Mouse (Mus musculus): ENCODE results near the gene Hspbap1.

Gene Hspbap1

DNA sequence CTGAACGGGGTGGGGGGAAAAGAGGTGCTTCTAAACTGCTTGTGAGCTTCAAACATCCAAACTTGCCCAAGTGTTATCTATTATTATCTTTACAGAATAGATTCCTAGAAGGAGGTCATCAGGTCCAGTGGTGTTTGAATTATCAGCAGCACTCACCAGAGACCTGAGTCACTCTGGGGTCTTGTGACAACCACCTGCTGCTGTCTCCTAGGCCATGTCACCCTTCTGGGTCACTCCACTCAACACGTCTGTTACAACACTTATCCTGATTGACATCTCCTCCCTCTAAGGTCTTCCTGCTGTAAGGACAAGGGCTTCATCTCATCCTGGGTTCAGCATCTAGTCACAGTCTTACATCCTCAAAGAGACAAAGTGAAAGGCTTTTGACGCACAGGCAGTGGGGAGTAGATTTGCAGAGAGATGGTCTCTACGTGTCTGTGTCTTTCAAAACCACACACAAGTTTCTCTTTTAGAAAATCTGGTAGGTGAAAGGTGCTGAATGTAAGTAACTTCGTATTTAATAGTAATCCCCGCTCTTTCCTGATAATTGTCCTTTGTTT lies 21.9 kb downstream of the Hspbap1 start:
- in situ Hi-C loops (cut with MboI, MseI), result no loop called here

DNA sequence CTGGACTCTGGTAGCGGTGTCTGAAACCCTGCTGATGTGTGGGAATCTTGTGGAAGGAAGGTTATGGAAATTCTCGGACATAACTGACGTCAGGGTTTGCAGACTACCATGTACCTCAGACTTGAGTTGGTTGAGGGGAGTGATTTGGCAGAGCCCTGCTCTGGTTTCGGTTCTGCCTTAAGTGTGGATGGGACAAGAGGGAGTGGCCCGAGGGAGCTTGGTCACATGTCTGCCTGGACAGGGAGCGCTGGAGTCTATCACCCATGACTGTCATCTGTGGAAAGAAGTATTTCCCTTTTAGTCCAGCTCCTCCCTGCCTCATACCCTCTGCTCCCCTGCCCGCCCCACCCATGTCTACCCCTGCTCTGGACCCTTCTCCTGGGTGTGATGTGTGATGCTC lies 32.0 kb downstream of the Hspbap1 start:
- in situ Hi-C loops (cut with MboI, MseI), result no loop called here

DNA sequence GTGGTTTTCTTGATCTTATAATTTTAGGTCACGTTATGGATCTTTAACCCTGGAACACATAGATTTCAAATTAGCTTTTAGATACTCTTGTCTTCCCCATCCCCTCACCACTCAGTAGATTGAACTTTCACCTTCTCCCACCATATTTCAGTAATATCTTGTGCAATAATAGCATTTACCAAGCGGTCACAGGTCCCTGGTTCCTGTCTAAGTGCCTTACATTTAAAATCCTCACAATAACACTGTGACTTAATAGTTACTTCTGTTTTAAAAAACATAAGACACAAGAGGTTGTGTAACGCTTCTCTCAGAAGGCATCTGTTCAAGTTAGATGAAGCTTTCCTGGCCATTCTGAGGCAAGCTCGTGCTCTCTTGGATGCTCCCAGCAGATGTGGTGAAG lies 33.5 kb downstream of the Hspbap1 start:
- in situ Hi-C loops (cut with MboI, MseI), result no loop called here

DNA sequence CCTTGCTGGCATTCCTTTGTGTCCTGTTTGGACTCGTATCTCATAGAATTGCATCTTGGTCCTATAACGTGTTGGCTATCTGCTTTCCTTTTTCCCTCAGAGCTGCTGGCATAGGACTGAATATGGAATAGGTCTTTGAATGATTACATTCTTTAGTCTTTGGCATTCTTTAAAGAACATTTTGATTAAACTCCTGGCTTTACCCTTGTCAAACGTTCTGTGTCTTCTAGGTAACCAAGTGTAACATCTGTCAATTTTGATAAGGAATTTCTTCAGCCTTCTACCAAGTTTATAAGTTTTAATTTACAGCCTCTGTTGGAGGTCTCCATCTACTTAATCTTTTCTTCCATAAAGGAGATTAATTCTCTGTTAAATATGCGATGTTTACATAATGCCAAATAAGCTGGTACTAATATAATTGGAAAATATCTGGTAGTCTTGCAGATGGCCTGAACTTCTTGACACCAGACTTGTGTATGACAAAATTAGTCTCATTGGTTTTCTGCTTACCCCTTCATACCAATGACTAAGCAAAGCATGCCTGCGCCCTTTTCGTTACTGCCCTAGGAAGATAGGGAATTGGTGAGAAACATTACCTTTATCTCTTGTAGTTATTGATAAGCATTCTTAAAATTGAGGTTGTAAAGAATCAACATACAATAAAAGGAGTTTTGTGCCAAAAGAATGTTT lies 36.9 kb downstream of the Hspbap1 start:
- in situ Hi-C loops (cut with MboI, MseI), result no loop called here

DNA sequence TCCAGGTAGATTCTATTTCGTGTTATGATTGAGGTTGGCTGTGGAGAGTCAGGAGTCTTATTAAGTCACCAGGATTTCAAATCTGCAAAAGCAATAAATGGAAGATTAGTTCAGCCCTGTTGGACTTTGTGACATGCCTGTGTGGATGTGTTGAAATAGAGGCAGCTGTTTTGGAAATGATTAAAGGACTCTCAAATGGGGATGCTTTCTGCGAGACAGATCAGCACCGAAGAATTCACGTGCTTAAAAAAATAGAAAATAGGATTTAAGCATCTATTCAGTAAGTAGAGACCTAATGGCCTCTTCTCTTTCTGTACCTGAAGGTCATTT lies 37.5 kb downstream of the Hspbap1 start:
- in situ Hi-C loops (cut with MboI, MseI), result no loop called here

DNA sequence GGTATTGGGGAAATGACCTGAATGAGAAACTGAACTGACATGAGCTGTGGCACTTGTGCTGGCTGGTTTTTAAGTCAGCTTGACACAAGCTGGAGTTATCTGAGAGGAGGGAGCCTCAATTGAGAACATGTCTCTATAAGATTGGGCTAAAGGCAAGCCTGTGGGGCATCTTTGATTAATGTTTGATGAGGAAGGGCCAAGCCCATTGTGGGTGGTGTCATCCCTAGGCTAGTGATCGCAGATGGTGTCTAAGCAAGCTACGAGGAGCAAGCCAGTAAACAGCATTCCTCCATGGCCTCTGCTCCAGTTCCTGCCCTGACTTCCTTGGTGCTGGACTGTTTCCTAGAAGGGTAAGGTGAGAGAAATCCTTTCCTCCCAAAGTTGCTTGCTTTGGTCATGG lies 38.7 kb downstream of the Hspbap1 start:
- in situ Hi-C loops (cut with MboI, MseI), result no loop called here

DNA sequence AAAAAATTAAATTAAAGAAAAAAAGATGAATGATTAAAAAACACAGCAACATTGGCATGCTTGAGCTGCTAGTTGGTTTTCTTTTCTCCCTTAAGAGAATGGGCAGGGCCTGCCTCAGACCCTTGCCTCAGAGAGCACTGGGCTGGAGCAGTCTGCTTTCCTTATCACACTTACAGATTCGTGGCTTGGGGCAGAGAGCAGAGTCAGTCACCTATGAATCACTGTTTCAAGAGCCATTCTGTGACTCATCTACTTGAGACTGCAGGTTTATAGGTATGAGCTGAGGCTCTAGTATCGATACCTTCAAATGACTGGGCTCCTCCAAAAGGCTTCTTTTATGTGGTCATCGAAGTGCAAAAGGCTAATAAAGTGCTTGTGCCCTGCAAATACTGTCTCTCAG lies 42.9 kb downstream of the Hspbap1 start:
- in situ Hi-C loops (cut with MboI, MseI), result loop anchor here (10.0 kb wide), 1 partner anchor 328 kb away; no protein-coding TSS in a partner anchor

DNA sequence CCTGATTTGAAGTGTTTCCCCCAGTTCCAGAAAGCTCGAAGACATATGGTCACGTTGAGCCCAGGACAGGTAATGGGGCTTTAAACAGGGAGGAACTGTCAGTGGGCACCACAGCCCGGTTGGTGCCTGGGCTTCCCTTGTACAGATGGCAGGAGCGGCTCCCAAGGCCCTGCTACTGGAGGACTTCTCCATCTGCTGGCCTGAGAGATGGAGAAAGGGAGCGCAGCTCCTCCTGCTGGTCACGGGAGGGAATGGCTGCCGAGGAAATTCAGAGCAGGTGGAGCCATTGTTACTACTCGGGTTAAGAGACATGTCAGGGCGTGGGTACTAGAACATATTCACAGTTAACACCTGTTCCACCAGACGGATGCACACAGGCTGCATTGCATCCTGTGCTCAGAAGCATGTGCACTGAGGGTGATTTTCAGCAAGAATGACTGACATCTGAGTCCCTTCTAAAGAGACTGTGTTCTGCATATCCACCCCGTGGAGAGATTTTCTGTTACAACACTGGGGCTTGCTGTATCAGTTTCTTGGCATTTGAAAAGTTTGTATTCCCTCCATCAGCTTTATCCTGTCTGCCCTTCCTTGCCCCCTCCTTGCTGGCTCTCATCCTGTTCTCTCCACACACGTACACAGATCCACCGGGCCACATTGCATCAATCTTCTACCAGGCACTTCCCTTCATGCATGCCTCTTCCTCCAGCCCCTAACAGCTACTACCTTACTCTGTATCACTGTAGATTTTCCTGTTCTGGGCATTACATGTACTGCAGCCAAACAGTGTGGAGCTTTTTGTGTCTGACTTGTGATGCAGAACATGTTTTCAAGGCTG lies 47.3 kb downstream of the Hspbap1 start:
- in situ Hi-C loops (cut with MboI, MseI), result loop anchor here (5.0 to 10.0 kb wide), 3 partner anchors 45 to 333 kb away; partner anchors contain the start of gene Hspbap1

DNA sequence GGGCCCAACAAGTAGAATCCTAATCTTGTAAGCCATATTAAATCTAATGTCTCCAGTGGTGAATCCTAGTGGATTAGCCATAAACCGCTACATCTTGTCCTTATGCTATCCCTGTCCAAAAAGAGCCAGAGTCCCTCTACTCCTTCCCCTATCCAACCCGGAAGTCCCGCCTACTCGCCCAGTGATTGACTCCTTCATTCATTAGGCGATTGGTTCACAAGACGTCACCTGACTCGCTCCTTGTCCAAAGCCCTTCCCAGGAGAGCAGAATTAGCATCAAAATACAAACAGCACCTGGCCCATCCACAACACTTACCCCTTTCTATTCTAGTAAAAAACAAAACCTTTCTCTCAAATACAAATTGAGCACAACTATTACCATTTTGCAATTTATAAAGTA lies 59.8 kb downstream of the Hspbap1 start:
- in situ Hi-C loops (cut with MboI, MseI), result no loop called here

DNA sequence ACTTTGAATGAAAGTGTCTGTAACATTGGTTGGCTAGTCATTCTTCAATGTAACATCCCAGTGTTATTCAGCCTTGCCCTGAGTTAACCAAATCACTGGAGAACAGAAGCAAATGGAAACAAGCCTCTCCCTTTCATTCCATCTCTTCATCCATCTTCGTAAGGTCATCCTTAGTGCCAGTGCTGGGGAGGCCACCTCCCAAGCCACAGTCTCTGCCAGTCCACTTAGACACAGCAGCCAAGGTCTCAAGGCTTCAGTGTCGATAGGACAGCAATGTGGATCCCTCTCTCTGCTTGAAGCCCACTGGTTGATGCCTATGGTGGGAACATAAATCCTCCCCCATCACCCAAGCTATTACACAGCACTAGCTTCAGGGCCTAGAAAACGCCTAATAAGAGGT lies 62.8 kb downstream of the Hspbap1 start:
- in situ Hi-C loops (cut with MboI, MseI), result no loop called here

DNA sequence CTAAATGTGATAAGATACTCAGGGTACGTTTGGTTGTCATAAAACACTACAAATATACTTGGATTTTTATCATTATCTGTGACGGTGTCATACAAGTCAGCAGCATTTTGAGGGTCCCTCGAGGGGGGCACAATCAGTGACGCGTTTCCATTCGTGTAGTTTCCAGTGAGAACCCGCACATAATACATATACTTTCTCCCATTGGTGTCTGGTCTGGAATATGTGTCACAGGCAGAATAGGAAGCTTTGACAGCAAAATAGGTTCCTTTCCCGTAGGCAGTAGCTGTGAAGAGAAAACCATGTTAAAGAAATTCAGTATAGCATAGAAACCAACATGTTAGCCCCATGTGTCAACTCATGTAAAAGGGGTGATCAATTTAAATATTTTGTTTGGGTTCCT lies 64.5 kb downstream of the Hspbap1 start:
- in situ Hi-C loops (cut with MboI, MseI), result no loop called here

DNA sequence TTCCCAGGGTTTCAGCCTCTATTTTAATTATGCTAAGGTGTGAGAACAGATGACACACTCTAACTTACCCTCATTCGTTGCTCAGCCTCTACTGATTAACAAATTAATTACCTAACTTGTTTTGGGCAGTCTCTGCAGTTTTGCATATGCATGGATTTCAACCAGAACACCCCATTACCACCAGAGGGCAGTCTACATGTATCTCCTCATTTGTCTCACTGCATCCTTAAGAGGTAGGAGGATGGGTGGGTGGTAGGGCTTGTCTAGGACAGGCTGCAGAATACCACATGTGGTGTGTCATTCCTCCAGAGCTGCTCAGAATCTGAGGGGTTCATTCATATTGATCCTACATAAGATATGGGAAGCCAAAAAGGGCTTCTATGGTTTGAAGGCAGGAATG lies 69.5 kb downstream of the Hspbap1 start:
- in situ Hi-C loops (cut with MboI, MseI), result no loop called here

DNA sequence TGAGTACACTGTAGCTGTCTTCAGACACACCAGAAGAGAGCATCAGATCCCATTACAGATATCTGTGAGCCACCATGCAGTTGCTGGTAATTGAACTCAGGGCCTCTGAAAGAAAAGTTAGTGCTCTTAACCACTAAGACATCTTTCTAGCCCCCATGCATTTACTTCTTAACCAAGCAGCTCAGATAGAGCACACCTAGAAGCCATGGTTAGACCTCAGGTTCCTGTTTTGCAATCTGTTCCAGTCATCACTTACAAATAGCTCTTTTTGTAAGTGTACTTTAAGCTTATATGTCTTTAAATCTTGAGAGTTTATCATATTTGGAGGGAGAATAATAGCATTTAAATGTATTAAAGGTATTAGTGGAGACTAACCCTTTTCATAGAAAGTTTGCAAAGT lies 77.0 kb downstream of the Hspbap1 start:
- in situ Hi-C loops (cut with MboI, MseI), result no loop called here

DNA sequence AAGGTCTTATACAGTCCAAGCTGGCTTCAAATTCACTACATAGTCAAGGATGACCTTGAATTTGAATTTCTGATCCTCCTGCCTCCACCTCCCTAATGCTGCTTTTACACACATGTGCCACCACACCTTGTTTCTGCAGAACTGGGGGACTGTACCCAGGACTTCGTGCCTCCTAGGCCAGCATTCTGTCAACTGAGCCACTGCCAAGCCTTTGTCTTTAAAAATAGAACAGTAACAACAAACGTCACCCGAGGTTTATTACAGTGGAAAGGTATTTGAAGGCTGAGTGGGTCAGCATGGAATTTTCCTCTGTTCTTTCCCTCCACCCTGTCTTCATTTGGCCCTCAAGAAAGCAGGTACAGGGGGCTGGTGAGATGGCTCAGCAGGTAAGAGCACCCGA lies 85.7 kb downstream of the Hspbap1 start:
- in situ Hi-C loops (cut with MboI, MseI), result loop anchor here (25.0 kb wide), 1 partner anchor 1681 kb away; the partner anchor contains the start of genes Gtf2e1 and Rabl3

DNA sequence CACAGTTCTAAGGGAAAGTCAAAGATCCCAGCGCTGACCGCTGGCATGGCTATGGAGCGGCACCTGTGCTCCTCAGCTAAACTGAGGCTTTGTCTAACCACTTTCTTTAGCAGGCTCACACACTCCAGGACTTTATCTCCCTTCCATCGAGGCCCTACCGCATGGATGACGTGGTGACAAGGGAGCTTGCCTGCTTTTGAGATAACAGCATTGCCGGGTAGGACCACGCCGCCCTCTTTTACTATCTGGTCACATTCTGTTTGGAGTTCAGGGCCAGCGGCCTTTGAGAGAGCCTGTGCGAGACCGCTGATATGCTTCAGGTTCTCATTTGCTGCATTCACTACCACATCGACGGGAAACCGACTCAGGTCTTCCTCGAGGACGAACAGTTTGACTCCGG lies 86.6 kb downstream of the Hspbap1 start:
- in situ Hi-C loops (cut with MboI, MseI), result loop anchor here (25.0 kb wide), 1 partner anchor 1681 kb away; the partner anchor contains the start of genes Gtf2e1 and Rabl3

DNA sequence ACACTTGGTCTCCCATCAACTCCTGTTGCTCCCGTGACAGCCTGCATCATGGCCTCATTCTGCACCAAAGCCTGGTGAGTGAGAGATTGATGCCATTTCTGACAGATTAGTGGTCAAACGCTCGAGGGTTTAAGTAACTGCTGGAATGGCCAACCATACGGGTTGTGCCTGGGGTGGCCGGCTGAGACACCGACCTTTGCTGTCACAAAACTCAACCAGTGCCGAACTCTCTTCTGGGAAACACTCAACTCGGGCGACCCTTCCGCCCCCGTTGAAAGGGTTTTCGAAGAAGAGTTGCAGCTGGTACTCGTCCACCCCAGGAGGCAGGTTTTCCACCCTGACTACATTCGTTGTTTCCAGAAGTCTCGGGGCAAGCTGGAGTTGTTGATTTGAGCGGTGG lies 90.1 kb downstream of the Hspbap1 start:
- in situ Hi-C loops (cut with MboI, MseI), result loop anchor here (25.0 kb wide), 1 partner anchor 1677 kb away; the partner anchor contains the start of genes Gtf2e1 and Rabl3

DNA sequence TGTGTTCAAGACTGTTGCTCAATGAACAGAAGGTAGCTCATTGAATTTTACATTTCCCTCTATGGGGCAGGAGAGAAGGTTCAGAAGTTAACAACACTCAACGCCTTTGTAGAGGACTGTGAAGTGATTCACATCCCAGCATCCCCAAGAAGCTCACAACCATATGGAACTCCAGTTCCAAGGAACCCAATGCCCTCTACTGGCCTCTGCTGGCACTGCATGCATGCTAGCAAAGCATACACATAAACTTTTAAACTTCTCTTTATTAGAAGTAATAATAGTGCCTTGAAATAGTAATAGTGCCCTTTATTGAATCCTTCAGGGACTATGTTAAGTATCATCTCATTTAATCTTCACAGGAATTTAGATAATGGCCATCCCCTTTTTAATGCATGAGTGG lies 91.9 kb downstream of the Hspbap1 start:
- in situ Hi-C loops (cut with MboI, MseI), result loop anchor here (25.0 kb wide), 1 partner anchor 1675 kb away; the partner anchor contains the start of genes Gtf2e1 and Rabl3

DNA sequence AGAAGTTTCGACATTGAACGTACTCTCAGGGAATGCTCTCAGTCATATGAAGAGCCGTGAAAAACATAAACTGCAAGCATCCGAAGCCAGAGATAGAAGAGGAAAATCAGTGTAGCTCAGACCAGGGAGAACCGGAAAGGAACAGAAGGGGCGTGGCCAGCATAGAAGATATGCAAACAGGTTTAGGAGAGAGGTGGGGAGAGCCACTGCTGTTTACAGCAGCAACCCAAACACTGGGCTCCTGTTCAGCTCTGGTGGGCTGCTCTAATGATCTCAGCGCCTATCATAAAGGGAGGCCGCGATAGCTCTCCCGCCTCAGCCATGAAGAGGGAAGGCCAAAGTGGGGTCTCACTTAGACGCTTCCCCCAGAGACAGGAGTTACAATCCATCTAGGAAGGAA lies 97.6 kb downstream of the Hspbap1 start:
- in situ Hi-C loops (cut with MboI, MseI), result loop anchor here (5.0 to 25.0 kb wide), 2 partner anchors 70 to 1670 kb away; partner anchors contain the start of genes Dtx3l, Gtf2e1, Parp9 and Rabl3

DNA sequence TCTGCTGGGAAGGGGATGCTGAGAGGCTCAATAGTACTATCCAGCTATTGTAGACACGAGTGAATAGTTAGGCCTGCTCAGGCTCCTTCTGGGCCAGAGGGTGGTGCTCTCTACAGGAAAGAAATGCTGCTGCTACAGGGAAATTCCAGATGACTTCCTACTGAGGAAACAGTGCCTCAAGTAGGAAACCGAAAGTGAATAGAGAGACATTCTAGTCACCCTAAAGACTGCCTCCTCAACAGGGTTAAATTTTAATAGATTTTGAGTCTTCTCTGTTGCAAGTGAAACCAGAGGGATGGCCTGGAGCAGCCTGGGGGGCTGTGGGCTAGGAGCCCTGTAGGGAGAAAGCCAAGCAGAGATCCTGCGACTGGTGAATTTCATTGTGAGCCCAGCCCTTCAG lies 99.0 kb downstream of the Hspbap1 start:
- in situ Hi-C loops (cut with MboI, MseI), result loop anchor here (5.0 to 25.0 kb wide), 2 partner anchors 68 to 1668 kb away; partner anchors contain the start of genes Dtx3l, Gtf2e1, Parp9 and Rabl3

DNA sequence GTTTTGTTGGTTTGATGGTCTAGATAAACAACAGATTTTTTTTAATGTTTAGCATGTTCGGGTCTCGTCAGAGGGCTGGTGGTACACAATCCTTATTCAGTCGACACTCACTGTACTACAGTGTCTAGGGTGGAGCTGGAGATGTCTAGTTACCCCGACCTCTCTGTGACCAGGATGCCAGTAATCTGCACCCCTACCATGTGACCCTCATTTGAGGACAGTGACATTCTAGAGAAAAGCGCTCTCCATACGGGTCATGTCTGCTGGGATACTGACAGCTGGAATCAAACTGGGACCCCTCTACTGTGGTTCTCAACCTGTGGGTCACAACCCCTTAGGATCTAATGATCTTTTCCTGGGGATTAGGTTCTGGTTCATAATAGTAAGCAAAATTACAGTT lies 99.5 kb downstream of the Hspbap1 start:
- in situ Hi-C loops (cut with MboI, MseI), result loop anchor here (5.0 to 25.0 kb wide), 4 partner anchors 43 to 1668 kb away; partner anchors contain the start of genes Dtx3l, Gtf2e1, Parp9 and Rabl3

DNA sequence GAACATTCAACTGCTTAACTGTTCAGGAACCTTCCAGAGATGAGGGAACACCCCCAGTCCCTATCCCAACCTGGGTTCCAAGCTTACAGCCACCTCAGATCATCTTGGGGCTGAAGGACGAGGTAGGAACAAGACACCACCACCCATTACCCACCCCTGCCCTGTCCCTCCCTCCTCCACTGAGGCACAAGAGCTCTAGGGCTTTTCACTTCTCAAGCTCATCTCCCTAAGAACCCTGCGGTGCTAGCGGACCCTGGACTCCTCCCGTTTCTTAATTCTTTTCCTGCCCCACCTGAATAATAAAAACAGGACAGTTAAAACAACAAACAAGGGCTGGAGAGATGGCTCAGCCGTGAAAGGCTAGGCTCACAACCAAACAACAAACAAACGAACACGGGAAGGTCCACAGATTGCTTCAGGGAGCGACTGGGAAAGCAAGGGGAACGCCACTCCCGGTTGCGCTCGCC lies 100.4 kb downstream of the Hspbap1 start:
- in situ Hi-C loops (cut with MboI, MseI), result loop anchor here (5.0 to 25.0 kb wide), 3 partner anchors 42 to 1667 kb away; partner anchors contain the start of genes Gtf2e1 and Rabl3
